Comparison of ENCODE assay signal across 8 mouse cellular contexts in the genomic region with DNA sequence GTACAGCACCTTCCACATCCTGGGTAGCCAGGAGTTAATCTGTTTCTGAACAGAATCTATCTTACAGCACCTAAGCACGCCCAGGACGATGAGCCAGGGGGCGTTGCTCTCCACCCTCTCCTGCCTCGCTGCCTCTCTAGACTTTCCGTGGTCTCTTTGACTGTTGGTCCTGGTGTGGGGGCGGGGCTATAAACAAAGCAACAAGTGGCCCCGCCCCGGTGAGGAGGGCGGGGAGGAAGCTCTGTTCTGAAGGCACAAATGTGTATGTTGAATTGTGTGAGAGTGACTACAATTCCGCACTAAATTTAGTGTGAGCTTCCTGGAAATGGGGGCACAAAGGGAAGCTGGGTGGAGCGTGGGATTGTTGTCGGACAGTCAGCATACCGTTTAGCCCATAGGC. TPM values are rescaled to one million over a fixed set of nuclear protein-coding genes. Genes with fewer than 3 reads are reported as not detected.
A peak's percentile ranks its signal among the peaks of the same experiment; 100 is the strongest.
DNase-seq lines count a peak whose midpoint lies in the region; ATAC-seq and TF ChIP-seq lines count a peak whose summit lies in the region.

No protein-coding gene starts in this region.

- no peak for DNase-seq in left cerebral cortex, adult 2 months (ENCODE audit: extremely low spot score in 1 of 2, low spot score in 2 of 2)
- DNase-seq in left cerebral cortex, adult 9 months (ENCODE audit: low spot score in 2 of 2): no peak
- peak; percentile 51 for DNase-seq in embryo, embryonic 11.5 days (ENCODE audit: low read depth, low spot score)
- DNase-seq in kidney, postnatal 0 days (ENCODE audit: low spot score): peak; percentile 93
- peak; percentile 68 for DNase-seq in spleen, adult 18-20 months
- DNase-seq in cerebellum, adult 11 months: no peak

- peak overlapping the region; percentile 21; the same call in 1 of the 2 replicates for H3K4me3 ChIP-seq in left cerebral cortex, adult 2 months
- H3K4me3 ChIP-seq in heart, embryonic 15.5 days: peak overlapping the region; percentile 17; the same call in 1 of the 2 replicates
- peak overlapping the region; percentile 13; the same call in 1 of the 2 replicates for H3K4me3 ChIP-seq in kidney, postnatal 0 days (replicated peaks; ENCODE audit: low read depth, low read length)

- H3K36me3 ChIP-seq in heart, embryonic 15.5 days: peaks cover 44% of the 10 kb centered on the region
- 0 out of 2 replicates have a peak, but pooled peaks cover 4% of the 10 kb centered on the region for H3K36me3 ChIP-seq in kidney, postnatal 0 days (ENCODE audit: insufficient read depth, low read length)

- WGBS in heart, embryonic 15.5 days: 15% methylated on average over 13 of the region's 13 CpGs
- WGBS in kidney, postnatal 0 days: 8% methylated on average over 13 of the region's 13 CpGs

- H3K27me3 ChIP-seq in heart, embryonic 15.5 days: no peaks in the 10 kb centered on the region
- no peaks in the 10 kb centered on the region for H3K27me3 ChIP-seq in kidney, postnatal 0 days (ENCODE audit: insufficient read depth, low read length)

- peak overlapping the region; percentile 30 for H3K27ac ChIP-seq in left cerebral cortex, adult 2 months
- peak overlapping the region; percentile 50 for H3K27ac ChIP-seq in heart, embryonic 15.5 days
- 0 out of 2 replicates have a peak overlapping the region, but pooled peaks have one; percentile 38 for H3K27ac ChIP-seq in kidney, postnatal 0 days

- TF ChIP-seq CTCF in left cerebral cortex, adult 2 months (IDR thresholded peaks at IDR 0.05): peak; percentile 18
- peak; percentile 63 for TF ChIP-seq CTCF in kidney, postnatal 0 days (IDR thresholded peaks at IDR 0.05; ENCODE audit: low read depth)

- H3K9ac ChIP-seq in heart, embryonic 15.5 days: no peak overlapping the region
- no peak overlapping the region for H3K9ac ChIP-seq in kidney, postnatal 0 days (ENCODE audit: low read depth, low read length)

- peak; percentile 51; the same call in 1 of the 2 replicates for ATAC-seq in heart, embryonic 15.5 days (replicated peaks; ENCODE audit: insufficient number of reproducible peaks, insufficient read depth, low FRiP score, low read depth)
- ATAC-seq in kidney, postnatal 0 days (replicated peaks; ENCODE audit: low FRiP score, low read depth): peak; percentile 69
- peak; percentile 90 for ATAC-seq in megakaryocyte, adult 5-6 weeks (ENCODE audit: poor library complexity, severe bottlenecking)

- H3K9me3 ChIP-seq in heart, embryonic 15.5 days (replicated peaks): no peaks in the 10 kb centered on the region
- no peaks in the 10 kb centered on the region for H3K9me3 ChIP-seq in kidney, postnatal 0 days (replicated peaks; ENCODE audit: low read length)

- peaks cover 40% of the 10 kb centered on the region for H3K4me1 ChIP-seq in heart, embryonic 15.5 days (replicated peaks)
- no peaks in the 10 kb centered on the region for H3K4me1 ChIP-seq in kidney, postnatal 0 days (replicated peaks; ENCODE audit: insufficient read depth, low read length)

- intact Hi-C loops in left cerebral cortex, adult 2 months (cut with DNase I): no loop called here

- peak overlapping the region; percentile 52 for H3K4me2 ChIP-seq in heart, embryonic 15.5 days
- H3K4me2 ChIP-seq in kidney, postnatal 0 days (ENCODE audit: low read length): peak overlapping the region; percentile 49

RNA-seq across cellular contexts. Expression of a gene that starts 30.1 kb away (rescaled TPM):
- total RNA-seq in left cerebral cortex, adult 2 months (2021): 10 to 100 TPM; 31.0 to 35.5 TPM
- 30.5 and 42.5 TPM in 2 replicates for polyA plus RNA-seq in heart, embryonic 15.5 days (2015; fragmentation: Nextera tagmentation; extraction: Ambion mirVana)
- polyA plus RNA-seq in kidney, postnatal 0 days (2015; fragmentation: Nextera tagmentation; extraction: Ambion mirVana): 17.2 and 17.6 TPM in 2 replicates
- total RNA-seq in megakaryocyte, adult 5-6 weeks (2015): 21.0 and 21.5 TPM in 2 replicates
- 10.7 and 12.0 TPM in 2 replicates for total RNA-seq in megakaryocyte, adult 5-6 weeks (2017)

Comparison
In these comparisons a context has a peak if more than half of its experiments do, and no peak if none do; other contexts are left out.
1. DNase-seq: peak in embryo, embryonic 11.5 days (single experiment), kidney, postnatal 0 days (single experiment) and spleen, adult 18-20 months (2 of 2); none in left cerebral cortex, adult 2 months (0 of 2), left cerebral cortex, adult 9 months (0 of 2) and cerebellum, adult 11 months (single experiment).
2. Peak in every context shown above with its lines, with median percentiles within 50 percentile points of each other: H3K27ac ChIP-seq, H3K4me3 ChIP-seq and ATAC-seq.